Mouse (Mus musculus): ENCODE results near the gene Lcn11.

DNA sequence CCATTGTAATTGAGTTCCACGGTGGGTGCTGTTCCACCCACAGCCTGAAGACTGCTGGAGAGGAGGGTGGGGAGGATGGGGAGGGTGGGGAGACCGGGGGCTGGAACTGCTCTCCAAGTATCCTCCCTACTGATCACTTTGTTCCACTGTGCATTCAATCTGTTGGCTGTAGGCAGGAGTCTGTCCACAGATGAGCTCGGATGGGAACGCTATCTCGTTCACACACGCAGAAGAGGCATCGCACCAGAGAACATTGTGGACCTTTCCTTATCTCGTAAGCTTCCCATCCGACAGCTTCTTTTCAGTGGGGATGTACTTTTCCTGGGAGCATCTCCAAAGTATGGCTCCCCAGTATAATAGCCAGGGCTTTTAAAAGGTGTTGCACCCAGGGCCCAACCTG is 2.3 kb downstream of the Lcn11 start:
- TF ChIP-seq EP300 (optimal IDR thresholded peaks at IDR 0.05) (no peak), CTCF (IDR thresholded peaks at IDR 0.05; ENCODE audit: low read depth) (no peak)
